Mouse (Mus musculus) spleen, embryonic (tissue): ENCODE measurements around the gene D930020B18Rik.

Experiments
- CTCF ChIA-PET: fragments of 350-600 bp; sonication (Branson Sonifier 250); formaldehyde crosslinking; loops from one replicate; lab custom pipeline; 2022; lab: Charles Lee

D930020B18Rik gene

DNA sequence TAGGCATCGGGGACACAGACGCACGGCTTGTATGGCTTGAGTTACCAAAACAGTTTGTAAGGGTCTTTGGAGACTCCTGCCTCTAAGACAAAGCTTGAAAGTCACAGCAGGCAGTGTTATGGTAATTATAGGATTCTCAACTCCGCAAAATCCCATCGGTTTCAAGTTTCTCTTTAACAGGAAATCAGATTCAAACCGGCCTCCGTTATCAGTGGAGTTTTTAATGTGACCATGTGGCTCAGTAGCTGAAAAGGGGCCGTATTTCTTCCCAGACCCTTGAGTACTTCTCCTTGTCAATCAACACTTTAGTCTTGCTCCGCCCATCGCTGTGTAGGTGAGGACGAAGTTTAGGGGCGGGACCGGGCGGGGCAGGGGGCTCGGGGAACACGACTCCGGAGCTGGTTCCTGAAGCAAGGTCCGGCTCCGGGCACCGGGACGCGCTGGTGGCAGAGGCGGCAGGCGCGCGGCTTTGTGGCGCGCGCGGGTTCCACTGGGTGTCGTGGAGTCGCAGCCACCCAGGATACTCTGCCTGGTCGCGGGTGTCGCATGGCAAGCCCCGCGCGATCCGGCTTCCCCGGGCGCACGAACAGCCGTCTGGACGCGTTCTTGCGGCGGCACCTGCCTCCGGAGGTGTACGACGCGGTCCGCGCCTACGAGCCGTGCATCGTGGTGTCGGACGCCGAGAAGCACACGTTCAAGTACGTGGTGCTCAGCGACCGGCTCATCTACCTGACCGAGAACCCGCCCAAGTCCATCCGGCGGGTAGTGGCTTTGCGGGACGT is at the start of gene D930020B18Rik:
Gene D930020B18Rik, plus strand, starts transcription at position 317 of the 782 bp plus-strand sequence.
- CTCF ChIA-PET = no interaction called here

DNA sequence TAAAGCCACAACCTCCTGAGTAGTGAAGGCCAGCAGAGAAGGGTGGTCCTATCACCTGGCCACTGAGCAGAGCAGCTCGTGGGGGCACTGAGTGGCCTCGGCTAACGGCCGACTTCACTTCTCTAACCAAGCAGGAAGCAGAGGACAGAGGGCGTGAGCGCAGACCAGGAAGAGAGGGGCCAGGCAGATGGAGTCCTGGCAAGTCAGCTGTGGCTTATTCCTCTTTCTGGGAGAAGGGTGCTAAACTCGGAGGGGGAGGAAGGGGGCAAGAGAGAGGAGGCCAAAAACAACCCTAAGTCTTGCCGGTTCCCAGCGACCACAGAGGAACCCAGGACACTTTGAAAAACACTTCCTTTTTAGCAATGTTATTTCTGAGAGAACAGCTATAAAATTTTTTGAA is 44.8 kb upstream of the D930020B18Rik start:
- CTCF ChIA-PET = no interaction called here

DNA sequence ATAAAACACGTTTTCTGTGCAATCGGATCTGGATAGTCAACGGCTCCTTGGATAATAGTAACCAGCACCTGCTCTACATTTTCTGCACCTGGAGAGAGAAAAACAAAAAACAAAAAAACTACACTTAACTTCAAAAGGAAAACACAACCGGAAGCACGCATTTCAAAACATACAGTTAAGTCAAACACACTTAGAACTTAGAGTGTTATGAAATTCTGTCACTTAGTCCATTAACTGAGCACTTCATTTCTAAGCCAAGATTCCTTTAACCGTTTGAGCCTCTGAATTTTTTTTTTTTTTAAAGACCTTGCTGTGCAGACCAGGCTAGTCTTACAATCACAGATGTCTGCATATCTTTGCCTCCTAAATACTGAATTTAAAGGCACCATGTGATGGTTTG is 40.1 kb upstream of the D930020B18Rik start:
- CTCF ChIA-PET = no interaction called here

DNA sequence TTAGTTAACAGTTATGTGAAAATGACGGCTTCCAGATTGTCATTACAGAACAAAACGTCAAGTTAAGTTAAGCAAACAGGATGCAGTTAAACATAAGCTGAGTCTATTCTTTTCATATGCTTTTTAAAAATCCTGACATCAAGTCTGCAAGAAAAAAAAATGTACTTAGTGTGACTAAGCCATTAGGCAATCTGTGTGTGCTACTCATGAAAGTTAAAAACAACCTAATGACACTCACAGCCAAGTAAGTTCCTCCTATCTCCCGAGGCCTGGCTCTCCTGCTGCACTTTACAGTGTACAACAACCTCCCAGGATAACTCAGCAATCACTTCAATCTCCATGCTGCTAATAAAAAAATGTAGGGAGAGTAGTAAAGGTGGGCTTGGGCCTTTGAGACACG is 37.8 kb upstream of the D930020B18Rik start:
- CTCF ChIA-PET = no interaction called here

- CTCF ChIA-PET = no interaction called here
Observed at GRCm38 (mm10) chr10:121604632-121605344, 36.6 kb upstream of the D930020B18Rik start.

DNA sequence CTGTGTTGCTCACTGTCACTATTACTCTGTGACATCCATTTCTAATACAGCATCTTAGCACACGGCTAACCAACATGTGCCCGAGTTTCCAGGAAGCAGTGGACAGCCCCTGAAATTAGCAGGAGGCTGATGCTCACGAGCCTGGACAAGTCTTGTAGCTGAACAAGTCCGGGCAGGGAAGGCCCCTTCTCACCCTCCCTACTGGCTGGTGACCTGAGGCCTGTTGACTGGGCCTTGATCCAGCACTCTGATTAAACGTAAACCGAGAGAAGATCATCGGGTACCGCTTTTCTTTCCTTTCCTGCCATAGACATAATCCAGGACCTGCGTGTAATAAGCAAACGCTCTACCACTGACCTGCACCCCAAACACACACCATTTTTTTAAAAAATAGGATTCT is 33.2 kb upstream of the D930020B18Rik start:
- CTCF ChIA-PET = no interaction called here

DNA sequence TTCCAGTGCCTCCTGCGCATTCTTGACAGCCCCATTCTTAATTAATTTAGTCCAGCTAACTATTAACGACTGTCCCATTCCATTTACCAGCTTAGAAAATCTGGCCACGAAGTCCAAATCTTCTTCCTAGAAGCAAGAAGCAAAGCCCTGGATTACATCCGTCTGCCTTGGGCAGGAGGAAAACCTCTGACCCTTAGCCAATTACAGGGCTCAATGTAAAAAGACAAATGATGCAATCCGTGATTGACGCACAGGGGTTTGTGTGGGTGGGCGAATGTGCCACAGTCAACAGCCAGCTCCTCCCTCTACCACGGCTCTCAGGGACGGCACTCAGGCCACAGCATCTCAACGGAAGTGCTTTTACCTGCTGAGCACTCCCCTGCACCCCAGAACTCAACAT is 29.8 kb upstream of the D930020B18Rik start:
- CTCF ChIA-PET = no interaction called here

DNA sequence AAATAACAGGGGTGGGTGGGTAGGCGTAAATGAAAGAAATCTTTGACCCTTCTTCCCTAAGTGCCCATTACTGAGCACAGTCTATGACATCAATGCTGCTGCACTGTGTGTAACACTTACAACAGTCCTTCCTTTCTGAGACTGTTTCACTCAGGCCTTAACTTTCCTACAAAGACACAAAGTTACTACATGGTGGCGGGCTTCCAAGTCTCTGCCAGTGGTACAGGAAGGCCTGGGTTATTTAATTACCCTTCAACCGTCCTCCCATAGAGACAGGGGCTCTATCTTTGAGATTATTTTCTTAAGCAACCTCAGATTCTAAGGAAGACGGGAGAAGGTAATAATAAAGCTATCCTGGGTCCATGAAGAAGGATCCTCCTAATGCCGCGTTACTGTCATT is 28.9 kb upstream of the D930020B18Rik start:
- CTCF ChIA-PET = no interaction called here

DNA sequence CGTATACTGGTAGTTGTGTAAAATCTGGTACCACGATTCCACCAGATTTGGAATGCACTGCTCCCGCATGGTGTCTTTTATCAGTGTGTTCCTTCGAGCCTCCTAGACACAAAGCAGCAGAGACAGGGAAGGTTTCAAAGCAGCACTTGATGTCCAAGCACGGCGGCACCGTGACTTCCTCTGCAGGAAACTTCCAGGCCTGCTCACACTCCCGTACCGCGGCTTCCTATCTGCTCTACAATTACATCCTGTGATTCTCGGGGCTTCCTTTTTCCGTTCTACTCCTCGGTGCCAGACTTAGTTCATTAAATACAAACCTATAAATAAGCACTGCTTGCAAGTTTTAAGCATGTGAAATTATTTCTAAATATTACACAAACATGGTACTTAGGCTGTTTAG is 27.8 kb upstream of the D930020B18Rik start:
- CTCF ChIA-PET = interaction anchor here (0.6 to 0.7 kb wide), 2 partner anchors 19 to 39 kb away, joined by 3 read pairs; no protein-coding TSS in a partner anchor

DNA sequence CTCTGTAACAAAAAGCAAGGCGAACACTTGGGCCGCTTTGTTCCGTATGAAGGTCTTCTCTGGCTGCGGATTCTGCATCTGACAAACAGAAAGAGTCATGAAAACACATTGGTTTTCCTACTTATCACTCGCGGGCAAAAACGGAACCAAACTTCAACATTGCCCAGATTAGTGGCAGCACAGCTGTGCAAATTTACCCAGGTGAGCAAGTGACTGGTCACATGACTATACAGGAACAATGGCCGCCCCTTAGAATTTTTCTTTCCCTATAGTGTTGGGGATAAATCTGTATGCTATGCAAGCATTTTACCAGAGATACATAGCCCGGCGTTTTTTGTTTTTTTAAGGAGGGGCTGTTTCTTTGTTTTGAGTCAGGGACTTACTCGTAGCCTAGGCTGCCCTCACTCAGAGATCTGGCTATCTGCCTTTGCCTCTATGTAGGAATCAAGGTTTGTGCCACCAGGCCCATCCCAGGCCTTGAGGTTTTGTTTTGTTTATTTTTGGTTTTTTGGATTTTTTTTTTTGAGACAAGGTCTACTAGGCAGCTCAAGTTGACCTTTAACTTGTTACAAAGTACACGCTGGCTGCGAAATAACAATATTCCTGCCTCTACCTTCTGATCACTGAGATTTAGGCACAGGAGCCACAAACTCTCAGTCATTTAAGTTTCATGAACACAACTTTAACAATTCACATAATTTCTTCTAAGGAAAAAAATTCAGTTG is 26.1 kb upstream of the D930020B18Rik start:
- CTCF ChIA-PET = interaction anchor here (0.7 kb wide), 1 partner anchor 16 kb away, joined by 6 read pairs; no protein-coding TSS in a partner anchor

- CTCF ChIA-PET = no interaction called here
Observed at GRCm38 (mm10) chr10:121615935-121616334, 25.5 kb upstream of the D930020B18Rik start.

GRCm38 (mm10) chr10:121622431-121622830 is 19.0 kb upstream of the D930020B18Rik start:
- CTCF ChIA-PET = no interaction called here

DNA sequence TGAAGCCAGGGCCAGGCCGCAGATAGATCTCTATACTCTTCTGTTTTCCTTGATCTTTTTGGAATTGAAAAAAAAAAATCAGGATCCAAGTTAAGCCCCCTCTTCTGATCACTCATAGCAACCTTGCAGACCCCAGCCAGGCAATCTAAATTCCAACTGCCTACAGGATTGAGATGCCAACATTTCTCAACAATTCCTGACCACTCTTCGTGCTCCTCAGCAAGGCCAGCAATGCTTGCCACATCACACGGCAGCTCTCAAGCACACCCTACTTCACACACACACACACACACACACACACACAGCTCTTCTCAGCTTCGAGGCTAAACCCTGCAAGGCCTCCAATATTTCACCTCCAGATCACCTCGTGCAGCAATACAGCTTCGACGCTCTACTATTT is 17.7 kb upstream of the D930020B18Rik start:
- CTCF ChIA-PET = no interaction called here

DNA sequence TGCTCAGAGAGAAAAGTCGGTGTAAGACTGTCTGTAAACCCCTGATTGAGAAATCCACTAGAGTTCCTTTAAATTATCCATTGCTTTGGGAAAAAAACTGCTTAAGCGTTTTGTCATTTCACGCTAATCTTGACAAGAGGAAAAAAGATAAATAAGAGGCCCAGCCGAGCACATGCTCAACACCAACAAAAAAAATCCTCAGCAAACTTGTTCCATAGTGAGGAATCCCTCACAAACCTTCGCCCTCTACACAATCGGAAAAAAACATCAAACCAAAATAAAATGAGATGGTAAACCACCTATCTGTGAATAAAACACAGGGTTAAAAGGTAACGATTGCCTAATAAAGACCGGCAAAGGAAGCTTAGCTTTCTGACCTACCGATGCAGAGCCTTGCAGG is 16.4 kb upstream of the D930020B18Rik start:
- CTCF ChIA-PET = interaction anchor here (0.6 kb wide), 1 partner anchor 293 kb away, joined by 3 read pairs; no protein-coding TSS in a partner anchor

GRCm38 (mm10) chr10:121625407-121626185 is 15.8 kb upstream of the D930020B18Rik start:
- CTCF ChIA-PET = interaction anchor here (0.6 kb wide), 1 partner anchor 293 kb away, joined by 3 read pairs; no protein-coding TSS in a partner anchor

DNA sequence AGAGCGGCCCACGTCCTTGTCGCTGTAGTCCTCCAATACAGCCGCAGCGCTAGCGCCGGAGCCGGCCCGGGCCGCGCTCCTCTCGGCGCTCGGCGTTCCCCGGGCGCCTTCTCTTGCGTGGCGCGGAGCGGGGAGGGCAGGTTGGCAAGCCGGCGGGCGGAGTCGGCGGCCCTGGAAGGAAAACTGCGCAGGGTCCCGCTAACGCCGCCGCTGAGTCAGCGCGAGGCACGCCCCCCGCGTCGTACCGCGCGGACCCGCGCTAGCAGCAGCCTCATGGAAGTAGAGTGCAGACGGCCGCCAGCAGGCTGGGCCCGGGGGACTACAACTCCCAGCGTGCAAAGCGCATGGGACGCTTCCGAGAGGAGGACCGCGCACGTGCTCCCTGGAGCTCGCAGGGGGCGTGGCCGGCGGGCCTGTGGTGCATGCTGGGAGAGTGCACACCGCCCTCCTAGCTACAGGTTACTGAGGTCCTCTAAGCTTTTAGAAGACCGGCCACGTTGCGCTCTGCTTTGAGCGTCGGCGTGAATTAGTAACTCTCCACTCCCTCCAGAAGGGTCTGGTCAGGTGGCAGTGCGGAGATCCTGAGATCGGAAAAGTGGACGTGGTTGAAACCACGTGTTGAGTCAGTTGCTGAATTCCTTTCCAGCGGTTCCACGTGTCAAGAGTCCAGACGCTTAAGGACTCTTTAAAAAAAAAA is 15.1 kb upstream of the D930020B18Rik start, which contains the start of gene Xpot:
Gene Xpot, minus strand, starts transcription at position 147 of the 697 bp plus-strand sequence.
- CTCF ChIA-PET = no interaction called here

DNA sequence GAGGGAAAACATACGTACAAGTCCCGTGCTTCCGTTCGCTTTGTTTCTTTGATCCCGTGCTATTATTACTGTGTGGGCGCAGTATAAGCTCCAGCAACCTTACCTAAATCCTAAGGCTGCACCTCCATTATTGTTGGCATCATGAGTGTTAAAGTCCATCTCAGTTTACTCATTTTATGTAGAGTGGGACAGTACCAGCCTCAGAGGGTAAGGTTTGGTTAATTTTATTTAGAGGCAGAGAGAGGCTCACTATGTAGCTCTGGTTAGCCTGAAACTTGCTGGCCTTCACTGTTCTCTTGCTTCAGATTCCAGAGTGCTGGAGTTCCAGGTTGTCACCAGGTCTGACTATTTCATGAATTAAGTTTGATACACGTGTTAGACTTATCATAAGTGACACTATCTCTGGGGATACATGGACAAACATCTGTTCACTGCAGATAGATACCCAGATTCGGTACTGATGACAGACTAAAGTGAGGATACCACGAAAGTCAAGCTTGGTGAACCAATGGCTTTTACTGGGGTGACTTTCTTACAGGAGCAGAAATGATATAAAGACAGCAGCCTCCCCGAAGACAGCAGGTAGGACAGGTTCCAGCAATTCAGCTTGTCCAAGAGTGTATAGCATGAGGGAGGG is 14.1 kb upstream of the D930020B18Rik start:
- CTCF ChIA-PET = no interaction called here

- CTCF ChIA-PET = no interaction called here
Observed at GRCm38 (mm10) chr10:121628561-121629040, 12.8 kb upstream of the D930020B18Rik start.

DNA sequence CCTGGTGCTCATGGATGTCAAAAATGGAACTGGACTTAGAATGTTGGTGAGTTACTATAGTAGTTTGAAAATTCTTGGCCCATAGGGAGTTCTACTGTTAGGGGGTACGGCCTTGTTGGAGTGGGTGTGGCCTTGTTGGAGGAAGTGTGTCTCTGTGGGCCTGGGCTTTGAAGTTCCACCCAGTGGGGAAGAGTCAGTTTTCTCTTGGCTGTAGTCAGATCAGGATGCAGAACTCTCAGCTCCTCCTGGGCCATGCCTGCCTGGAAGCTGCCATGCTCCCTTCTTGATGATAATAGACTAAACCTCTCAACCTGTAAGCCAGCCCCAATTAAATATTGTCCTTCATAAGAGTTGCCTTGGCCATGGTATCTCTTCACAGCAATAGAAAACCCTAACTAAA is 7.2 kb upstream of the D930020B18Rik start:
- CTCF ChIA-PET = no interaction called here

GRCm38 (mm10) chr10:121636276-121636675 is 5.1 kb upstream of the D930020B18Rik start:
- CTCF ChIA-PET = no interaction called here
